Mouse (Mus musculus): ENCODE data around the gene Gng7. TPM values are rescaled to one million over a fixed set of nuclear protein-coding genes. Genes with fewer than 3 reads are reported as not detected.

Gng7 gene
- polyA plus RNA-seq, 1 experiment from 2014 or later: 6.7 TPM

DNA sequence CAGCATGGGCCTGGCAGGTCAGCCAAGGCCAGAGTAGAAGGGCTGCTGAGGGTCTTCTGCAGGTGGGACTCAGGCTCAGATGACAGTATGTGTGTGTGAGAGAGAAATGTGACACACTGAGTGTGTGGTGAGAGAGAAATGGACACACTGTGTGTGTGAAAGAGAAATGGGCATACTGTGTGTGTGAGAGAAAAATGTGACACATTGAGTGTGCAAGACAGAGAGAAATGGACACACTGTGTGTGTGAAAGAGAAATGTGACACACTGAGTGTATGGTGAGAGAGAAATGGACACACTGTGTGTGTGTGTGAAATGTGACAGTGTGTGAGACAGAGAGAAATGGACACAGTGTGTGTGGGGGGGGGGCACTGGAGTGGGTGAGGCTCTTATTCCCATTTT is 102.9 kb downstream of the Gng7 start:
- no peak overlapping the region for H3K4me3 ChIP-seq (ENCODE audit: low read length)
- no peak for ATAC-seq (ENCODE audit: low FRiP score, low TSS enrichment)
- H3K4me1 ChIP-seq (ENCODE audit: insufficient read depth, low read length): 0 out of 2 replicates have a peak, but pooled peaks cover 4% of the 10 kb centered on the region
- no peaks in the 10 kb centered on the region for H3K9me3 ChIP-seq (ENCODE audit: low read length)
- no peak overlapping the region for H3K27ac ChIP-seq (ENCODE audit: low read length)
- no peak overlapping the region for H3K4me2 ChIP-seq (replicated peaks; ENCODE audit: low read depth, low read length)
- H3K9ac ChIP-seq (replicated peaks; ENCODE audit: low read length): no peak overlapping the region
- peaks cover 52% of the 10 kb centered on the region for H3K36me3 ChIP-seq (ENCODE audit: insufficient read depth, low read length)
- H3K27me3 ChIP-seq (ENCODE audit: insufficient read depth, low read length): no peaks in the 10 kb centered on the region

DNA sequence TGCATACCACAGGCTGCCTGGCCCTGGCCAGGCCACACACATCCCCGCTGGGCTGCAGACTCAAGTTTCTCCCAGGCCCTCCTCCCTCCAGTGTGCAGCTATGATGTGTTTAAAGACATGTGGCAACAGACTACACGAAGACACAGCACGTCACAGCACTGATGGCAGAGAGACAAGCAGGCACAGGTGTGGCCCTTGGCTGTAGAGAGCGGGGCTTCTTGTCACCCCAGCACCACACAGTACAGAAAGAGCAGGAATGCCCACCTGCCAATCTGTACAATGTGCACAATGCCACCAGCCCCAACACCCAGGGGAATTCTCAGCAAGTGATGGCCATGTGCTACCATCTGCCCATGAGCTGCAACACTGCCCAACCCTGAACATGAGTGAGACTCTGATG is 103.4 kb downstream of the Gng7 start:
- no peak overlapping the region for H3K27ac ChIP-seq (ENCODE audit: low read length)
- no peak overlapping the region for H3K9ac ChIP-seq (replicated peaks; ENCODE audit: low read length)
- no peak overlapping the region for H3K4me3 ChIP-seq (ENCODE audit: low read length)

DNA sequence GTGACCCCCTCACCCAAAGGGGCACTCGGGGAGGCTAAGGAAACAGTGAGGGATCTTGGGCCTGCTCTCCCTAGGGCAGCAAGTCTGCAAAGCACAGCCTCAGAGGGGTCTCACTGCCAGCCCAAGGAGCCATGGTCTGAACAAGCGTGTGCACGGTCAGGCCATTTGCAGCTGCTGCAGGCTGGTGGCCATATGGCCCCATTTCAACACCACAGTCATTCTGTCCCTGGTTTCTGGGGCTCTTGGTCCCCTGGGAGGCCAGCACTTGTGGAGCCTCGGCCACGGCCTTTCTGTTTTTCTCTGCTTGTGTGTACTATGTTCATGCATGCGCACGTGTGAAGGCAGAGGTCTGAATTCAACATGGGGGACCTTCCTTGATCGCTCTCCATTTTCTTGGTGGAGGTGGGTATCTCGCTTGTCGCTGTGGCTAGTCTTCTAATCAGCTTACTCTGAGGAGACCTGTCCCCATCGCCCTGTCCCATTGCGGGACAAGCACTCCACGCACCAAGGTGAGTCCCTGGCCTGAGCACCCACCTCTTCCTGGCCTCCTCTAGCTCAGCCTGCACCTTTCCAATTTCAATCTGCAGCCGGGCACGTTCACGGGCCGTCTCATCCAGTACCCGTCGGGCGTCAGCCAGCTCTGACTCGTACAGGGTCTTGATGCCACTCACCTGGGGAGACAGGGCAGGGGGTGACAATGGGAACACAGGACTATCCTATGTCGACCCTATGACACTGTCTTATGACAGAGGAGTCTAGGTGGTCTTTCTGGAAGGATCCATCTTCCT is 105.2 kb downstream of the Gng7 start:
- no peak overlapping the region for H3K9ac ChIP-seq (replicated peaks; ENCODE audit: low read length)
- H3K9me3 ChIP-seq (ENCODE audit: low read length): no peaks in the 10 kb centered on the region
- 90% methylated on average over 22 of the region's 22 CpGs for WGBS
- ATAC-seq (ENCODE audit: low FRiP score, low TSS enrichment): no peak
- H3K27me3 ChIP-seq (ENCODE audit: insufficient read depth, low read length): no peaks in the 10 kb centered on the region
- peaks cover 65% of the 10 kb centered on the region for H3K36me3 ChIP-seq (ENCODE audit: insufficient read depth, low read length)
- H3K27ac ChIP-seq (ENCODE audit: low read length): no peak overlapping the region
- H3K4me2 ChIP-seq (replicated peaks; ENCODE audit: low read depth, low read length): no peak overlapping the region
- H3K4me3 ChIP-seq (ENCODE audit: low read length): no peak overlapping the region
- no peaks in the 10 kb centered on the region for H3K4me1 ChIP-seq (ENCODE audit: insufficient read depth, low read length)

More for the DNA sequence above, 103.4 kb downstream of the Gng7 start:
- Histone ChIP-seq H3K27me3 (ENCODE audit: insufficient read depth, low read length) (no peaks in the 10 kb centered on the region), H3K4me1 (ENCODE audit: insufficient read depth, low read length) (no peaks in the 10 kb centered on the region), H3K9me3 (ENCODE audit: low read length) (no peaks in the 10 kb centered on the region), H3K4me2 (replicated peaks; ENCODE audit: low read depth, low read length) (no peak overlapping the region), H3K36me3 (ENCODE audit: insufficient read depth, low read length) (peaks cover 54% of the 10 kb centered on the region)
- no peak for ATAC-seq (ENCODE audit: low FRiP score, low TSS enrichment)
- 93% methylated on average over 4 of the region's 4 CpGs for WGBS

DNA sequence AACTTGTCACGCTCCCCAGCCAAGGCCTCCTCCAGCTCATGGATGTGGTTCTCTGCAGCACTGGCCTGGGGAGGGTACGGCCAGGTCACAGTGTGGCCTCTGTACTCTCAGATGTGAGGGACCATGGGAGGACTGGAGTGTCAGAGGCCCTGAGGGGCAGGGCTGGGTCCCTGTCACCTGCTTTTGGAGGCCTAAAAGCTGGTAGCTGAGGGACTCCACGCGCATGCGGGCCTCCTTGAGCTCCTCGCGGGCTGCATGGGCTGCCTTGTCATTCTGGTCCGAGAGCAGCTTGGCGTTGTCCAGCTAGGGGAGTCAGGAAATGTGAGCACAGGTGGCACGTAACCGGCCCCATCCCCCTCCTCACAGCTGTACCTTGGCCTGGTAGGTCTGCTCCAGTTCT is 110.0 kb downstream of the Gng7 start:
- Histone ChIP-seq H3K27me3 (ENCODE audit: insufficient read depth, low read length) (no peaks in the 10 kb centered on the region), H3K9me3 (ENCODE audit: low read length) (no peaks in the 10 kb centered on the region), H3K36me3 (ENCODE audit: insufficient read depth, low read length) (peaks cover 61% of the 10 kb centered on the region), H3K4me2 (replicated peaks; ENCODE audit: low read depth, low read length) (no peak overlapping the region), H3K4me1 (ENCODE audit: insufficient read depth, low read length) (peaks cover 2% of the 10 kb centered on the region), H3K27ac (ENCODE audit: low read length) (no peak overlapping the region), H3K9ac (replicated peaks; ENCODE audit: low read length) (no peak overlapping the region), H3K4me3 (ENCODE audit: low read length) (no peak overlapping the region)
- ATAC-seq (ENCODE audit: low FRiP score, low TSS enrichment): no peak
- 83% methylated on average over 11 of the region's 11 CpGs for WGBS

DNA sequence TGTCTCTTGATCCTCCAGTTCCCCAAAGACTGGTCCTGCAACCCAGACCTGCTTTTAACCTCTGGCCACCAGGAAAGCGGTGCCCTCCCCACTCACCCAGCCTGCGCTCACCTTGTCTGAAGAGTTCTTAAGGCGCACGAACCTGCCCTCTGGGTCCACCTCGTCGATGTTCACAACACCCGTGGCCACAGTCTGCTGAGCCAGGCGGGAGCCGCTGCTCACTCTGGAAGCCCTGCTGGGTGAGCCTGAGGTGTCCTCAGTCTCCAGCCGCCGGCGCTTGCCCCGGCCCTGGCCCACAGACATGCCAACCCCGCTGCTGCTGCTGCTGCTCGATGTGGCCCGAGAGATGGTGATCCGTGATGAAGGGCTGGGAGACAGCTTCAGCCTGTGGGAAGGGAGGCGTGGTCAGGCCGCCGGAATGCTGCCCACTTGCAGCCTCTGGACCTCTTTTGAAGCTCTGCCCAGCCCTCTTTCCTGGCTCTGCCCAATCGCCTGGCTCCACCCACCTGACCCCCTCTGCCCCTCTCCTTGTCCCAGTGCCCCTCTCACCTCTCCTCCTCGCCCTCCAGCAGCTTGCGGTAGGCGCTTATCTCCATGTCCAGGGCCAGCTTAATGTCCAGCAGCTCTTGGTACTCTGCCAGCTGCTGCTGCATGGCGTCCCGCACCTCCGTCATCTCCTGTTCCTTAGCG is 110.6 kb downstream of the Gng7 start:
- Histone ChIP-seq H3K27ac (ENCODE audit: low read length) (no peak overlapping the region), H3K4me2 (replicated peaks; ENCODE audit: low read depth, low read length) (no peak overlapping the region), H3K4me3 (ENCODE audit: low read length) (no peak overlapping the region), H3K9me3 (ENCODE audit: low read length) (no peaks in the 10 kb centered on the region), H3K36me3 (ENCODE audit: insufficient read depth, low read length) (peaks cover 55% of the 10 kb centered on the region), H3K9ac (replicated peaks; ENCODE audit: low read length) (no peak overlapping the region), H3K4me1 (ENCODE audit: insufficient read depth, low read length) (peaks cover 7% of the 10 kb centered on the region), H3K27me3 (ENCODE audit: insufficient read depth, low read length) (no peaks in the 10 kb centered on the region)
- ATAC-seq (ENCODE audit: low FRiP score, low TSS enrichment): no peak
- 82% methylated on average over 28 of the region's 28 CpGs for WGBS

DNA sequence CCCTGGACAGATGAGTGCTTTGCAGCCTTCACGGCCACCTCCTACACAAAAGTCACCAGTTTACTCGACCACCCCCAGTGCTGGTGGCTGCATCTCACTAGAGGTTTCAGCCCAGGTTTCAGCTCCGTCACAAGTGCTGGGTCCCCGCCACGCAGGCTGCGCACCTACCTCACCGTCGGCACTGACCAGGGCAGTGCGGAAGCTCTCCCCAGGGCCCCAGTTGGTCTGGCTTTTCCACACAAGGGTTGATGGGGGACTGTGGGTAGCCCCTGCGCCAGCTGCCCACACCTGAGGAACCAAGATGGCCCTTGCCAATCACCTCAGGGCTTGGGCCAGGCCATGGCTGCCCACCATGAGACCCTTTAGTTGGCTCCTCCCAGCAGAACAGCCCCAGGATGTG is 111.5 kb downstream of the Gng7 start:
- Histone ChIP-seq H3K27ac (ENCODE audit: low read length) (no peak overlapping the region), H3K4me2 (replicated peaks; ENCODE audit: low read depth, low read length) (no peak overlapping the region), H3K9ac (replicated peaks; ENCODE audit: low read length) (no peak overlapping the region), H3K4me1 (ENCODE audit: insufficient read depth, low read length) (peaks cover 7% of the 10 kb centered on the region), H3K36me3 (ENCODE audit: insufficient read depth, low read length) (peaks cover 54% of the 10 kb centered on the region), H3K4me3 (ENCODE audit: low read length) (no peak overlapping the region), H3K9me3 (ENCODE audit: low read length) (no peaks in the 10 kb centered on the region), H3K27me3 (ENCODE audit: insufficient read depth, low read length) (no peaks in the 10 kb centered on the region)
- whole genome bisulfite sequencing: 89% methylated on average over 10 of the region's 10 CpGs
- no peak for ATAC-seq (ENCODE audit: low FRiP score, low TSS enrichment)

DNA sequence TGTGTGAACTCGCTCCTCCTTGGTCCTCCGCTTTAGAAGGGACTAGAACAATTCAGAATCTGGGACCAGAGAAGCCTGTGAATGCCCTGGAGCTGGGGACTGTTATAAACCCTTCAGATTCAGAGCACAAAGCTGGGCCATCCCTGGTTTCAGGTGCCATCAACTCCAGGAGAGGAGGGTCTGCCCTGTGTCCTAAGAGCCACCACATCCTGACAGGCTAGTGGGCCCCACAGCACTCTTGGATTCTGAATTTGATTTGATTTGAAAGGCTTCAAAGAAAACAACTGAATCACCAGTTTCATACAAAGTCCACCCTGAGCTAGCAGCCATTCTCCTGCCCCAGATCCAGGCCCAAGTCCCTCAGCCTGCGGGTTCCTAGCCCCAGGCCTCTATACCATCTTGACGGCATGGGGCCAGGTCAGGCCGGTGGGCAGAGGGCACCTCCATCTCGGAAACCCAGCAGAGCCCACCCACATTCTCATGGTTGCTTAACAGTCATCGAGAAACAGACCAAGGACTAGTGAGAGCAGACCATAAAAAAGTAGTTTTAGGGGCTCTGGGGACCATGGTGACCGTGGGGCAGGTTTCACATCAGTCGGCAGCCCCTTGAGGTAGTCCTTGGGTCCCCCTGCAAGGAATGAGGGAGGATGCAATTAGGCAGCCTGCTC is 112.3 kb downstream of the Gng7 start:
- Histone ChIP-seq H3K9me3 (ENCODE audit: low read length) (no peaks in the 10 kb centered on the region), H3K27me3 (ENCODE audit: insufficient read depth, low read length) (no peaks in the 10 kb centered on the region), H3K4me3 (ENCODE audit: low read length) (no peak overlapping the region), H3K4me2 (replicated peaks; ENCODE audit: low read depth, low read length) (no peak overlapping the region), H3K36me3 (ENCODE audit: insufficient read depth, low read length) (peaks cover 46% of the 10 kb centered on the region), H3K4me1 (ENCODE audit: insufficient read depth, low read length) (peaks cover 11% of the 10 kb centered on the region), H3K27ac (ENCODE audit: low read length) (no peak overlapping the region), H3K9ac (replicated peaks; ENCODE audit: low read length) (no peak overlapping the region)
- no peak for ATAC-seq (ENCODE audit: low FRiP score, low TSS enrichment)
- 88% methylated on average over 9 of the region's 9 CpGs for WGBS

DNA sequence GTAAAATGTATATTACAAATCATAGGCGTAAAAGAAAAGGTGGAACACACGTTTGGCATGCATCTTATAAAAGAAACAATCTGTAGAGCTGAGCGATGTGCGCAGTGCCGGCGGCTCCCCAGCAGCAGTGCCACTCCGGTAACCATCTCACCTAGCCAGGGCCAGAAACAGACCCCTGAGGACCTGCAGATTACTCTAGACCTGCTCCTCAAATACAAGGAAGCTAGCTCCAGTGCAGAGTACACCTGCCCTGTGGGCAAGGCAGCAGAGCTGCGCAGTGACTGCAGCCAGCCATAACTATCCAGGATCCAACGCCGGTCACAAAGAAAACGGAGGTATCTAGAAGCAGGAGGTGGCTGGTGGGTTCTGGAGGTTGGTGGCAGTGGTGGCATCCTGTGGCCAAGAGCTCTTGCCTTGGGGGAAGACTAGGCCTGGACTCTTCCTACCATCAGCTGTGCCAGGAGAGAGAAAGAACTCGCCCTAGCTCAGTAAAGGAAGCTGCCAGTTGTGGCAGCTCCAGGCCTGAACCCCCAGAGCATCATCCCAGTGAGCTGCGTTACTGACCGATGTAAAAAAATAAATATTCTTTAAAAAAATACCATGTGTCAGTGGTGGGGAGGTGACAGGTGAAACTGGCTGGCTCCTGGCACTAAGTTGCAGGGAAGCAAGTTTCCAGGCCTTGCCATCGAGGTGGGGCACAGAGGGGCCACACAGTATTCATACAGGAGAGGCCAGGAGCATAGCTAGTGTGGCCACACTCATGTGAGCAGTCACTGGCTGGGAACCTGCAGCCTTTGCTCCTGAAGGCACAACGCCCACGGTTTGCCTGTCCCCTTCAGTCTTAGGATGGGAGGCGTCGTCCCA is 113.1 kb downstream of the Gng7 start:
- Histone ChIP-seq H3K4me3 (ENCODE audit: low read length) (no peak overlapping the region; the same call in 1 of the 2 replicates), H3K9ac (replicated peaks; ENCODE audit: low read length) (peak overlapping the region; percentile 1), H3K36me3 (ENCODE audit: insufficient read depth, low read length) (peaks cover 43% of the 10 kb centered on the region), H3K4me2 (replicated peaks; ENCODE audit: low read depth, low read length) (peak overlapping the region; percentile 41), H3K9me3 (ENCODE audit: low read length) (no peaks in the 10 kb centered on the region), H3K4me1 (ENCODE audit: insufficient read depth, low read length) (peaks cover 11% of the 10 kb centered on the region), H3K27ac (ENCODE audit: low read length) (peak overlapping the region; percentile 61), H3K27me3 (ENCODE audit: insufficient read depth, low read length) (no peaks in the 10 kb centered on the region)
- ATAC-seq (ENCODE audit: low FRiP score, low TSS enrichment): no peak
- WGBS: 88% methylated on average over 19 of the region's 19 CpGs
